Mouse (Mus musculus): ENCODE results near the gene Bag2.

Gene Bag2

GRCm38 (mm10) chr1:33757491-33758041 lies at the start of gene Bag2:
Gene Bag2, minus strand, starts transcription at chr1:33757795.
- no peak for DNase-seq (ENCODE audit: low read depth)

- no peak for DNase-seq (ENCODE audit: low read depth)
Measured at GRCm38 (mm10) chr1:33803323-33803722, 45.7 kb upstream of the Bag2 start.

DNA sequence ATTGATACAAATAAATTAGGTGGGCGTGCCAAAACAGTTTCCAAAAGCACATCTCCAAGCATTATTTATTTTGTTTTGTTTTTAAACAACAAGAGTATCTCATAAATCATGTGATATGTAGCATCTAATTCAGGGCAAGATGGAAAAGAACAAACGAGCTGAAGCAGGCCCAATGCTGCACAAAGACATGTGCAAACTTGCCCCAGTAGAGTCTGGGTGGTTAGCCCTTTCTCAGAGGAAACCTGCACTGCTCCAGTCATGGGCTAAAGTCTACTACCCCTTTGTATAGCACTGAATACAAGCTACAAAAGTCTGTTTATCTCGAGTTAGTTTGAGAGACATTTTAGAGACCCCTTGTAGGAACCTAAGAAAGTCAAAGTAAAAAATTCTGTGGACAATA lies 42.0 kb upstream of the Bag2 start:
- no peak for DNase-seq (ENCODE audit: low read depth)

- no peak for DNase-seq (ENCODE audit: low read depth)
Measured at GRCm38 (mm10) chr1:33788493-33788892, 30.9 kb upstream of the Bag2 start.

GRCm38 (mm10) chr1:33788072-33788471 lies 30.5 kb upstream of the Bag2 start:
- no peak for DNase-seq (ENCODE audit: low read depth)

DNA sequence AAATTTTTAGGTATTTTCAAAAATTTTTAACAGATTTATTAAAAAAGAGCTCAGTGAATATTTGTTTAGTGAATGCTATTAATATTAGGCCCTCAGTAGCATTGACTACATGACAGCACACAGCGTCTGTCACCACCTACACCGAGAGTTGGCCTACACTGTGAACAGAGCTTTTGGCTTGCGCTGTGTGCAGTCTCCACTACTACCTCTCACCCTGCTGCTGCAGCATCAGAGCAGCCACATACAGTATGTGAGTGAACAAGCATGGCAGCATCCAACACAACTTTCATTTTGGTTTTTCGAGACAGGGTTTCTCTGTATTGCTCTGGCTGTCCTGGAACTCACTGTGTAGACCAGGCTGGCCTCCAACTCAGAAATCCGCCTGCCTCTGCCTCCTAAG lies 27.0 kb upstream of the Bag2 start:
- DNase-seq (ENCODE audit: low read depth): no peak

GRCm38 (mm10) chr1:33776175-33776611 lies 18.6 kb upstream of the Bag2 start:
- DNase-seq (ENCODE audit: low read depth): no peak

GRCm38 (mm10) chr1:33772106-33772505 lies 14.5 kb upstream of the Bag2 start:
- DNase-seq (ENCODE audit: low read depth): no peak

DNA sequence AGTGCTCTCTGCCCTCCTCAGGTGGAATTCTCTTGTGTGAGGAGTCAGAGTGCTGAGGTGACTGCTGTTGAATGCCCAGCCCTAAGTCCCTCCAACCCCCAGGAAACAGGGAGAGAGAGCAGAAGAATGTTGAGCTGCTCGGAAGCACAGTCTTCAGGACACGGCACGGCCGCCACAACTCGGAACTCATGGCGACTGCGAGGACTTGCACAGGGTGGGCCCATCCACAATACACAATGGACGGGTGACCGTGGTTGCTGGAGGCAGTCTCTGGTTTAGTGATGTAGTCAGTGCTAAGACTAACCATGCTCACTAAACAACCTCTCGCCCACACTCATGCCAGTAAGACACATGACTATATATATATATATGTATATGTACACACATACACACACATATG lies 14.0 kb upstream of the Bag2 start:
- no peak for DNase-seq (ENCODE audit: low read depth)

- no peak for DNase-seq (ENCODE audit: low read depth)
Measured at GRCm38 (mm10) chr1:33768827-33769226, 11.2 kb upstream of the Bag2 start.

DNA sequence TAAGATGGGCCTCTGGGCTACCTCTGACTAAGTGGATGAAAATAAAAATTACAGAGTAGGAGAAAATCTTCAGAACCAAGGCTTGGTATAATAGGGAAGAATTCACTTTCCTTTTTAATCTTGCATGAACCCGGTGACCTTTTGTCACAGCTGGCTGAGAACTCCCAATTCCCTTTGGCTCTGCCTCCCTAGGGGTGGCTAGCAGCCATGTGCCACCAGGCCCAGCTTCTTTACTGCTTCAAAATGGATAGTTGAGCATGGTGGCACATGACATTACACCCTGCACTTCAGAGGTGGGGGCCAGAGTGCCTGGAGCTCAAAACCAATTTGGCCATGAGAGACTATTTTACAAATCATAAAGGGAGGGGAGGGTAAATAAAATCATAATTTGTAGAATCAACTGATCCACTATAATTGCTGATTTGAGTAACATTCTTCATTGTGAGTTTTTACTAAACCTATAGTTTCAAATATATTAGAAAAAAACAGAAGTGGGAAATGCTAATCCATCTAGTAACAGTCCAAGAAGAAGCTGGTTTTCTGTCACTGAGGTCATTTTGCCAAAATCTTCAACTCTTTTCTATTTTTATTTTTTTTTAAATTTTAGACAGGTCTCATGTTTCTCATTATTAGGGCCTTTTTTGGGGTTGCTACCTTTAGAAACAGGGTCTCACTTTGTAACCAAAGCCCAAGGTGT lies 10.6 kb upstream of the Bag2 start:
- no peak for DNase-seq (ENCODE audit: low read depth)

GRCm38 (mm10) chr1:33766520-33767508 lies 9.2 kb upstream of the Bag2 start:
- DNase-seq (ENCODE audit: low read depth): no peak

GRCm38 (mm10) chr1:33765468-33766080 lies 8.0 kb upstream of the Bag2 start:
- DNase-seq (ENCODE audit: low read depth): no peak

DNA sequence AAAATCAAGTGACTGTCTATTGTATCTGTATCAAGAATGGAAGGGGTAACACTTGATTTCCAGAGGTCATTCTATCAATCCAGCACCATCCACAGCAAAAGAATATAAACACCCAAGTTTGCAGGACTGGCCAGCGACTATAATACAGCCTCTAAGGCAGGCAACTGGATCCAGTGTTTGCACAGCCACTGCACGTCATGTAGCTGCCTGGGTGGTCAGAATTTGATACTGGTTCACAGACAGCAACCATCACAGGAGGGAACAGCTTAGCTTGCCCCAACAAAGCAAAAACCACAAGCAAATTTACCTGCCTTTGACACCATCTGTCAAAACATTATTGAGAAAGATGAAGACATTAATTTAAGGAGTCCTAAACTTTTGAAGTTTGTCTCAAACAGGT lies 6.2 kb upstream of the Bag2 start:
- no peak for DNase-seq (ENCODE audit: low read depth)

DNA sequence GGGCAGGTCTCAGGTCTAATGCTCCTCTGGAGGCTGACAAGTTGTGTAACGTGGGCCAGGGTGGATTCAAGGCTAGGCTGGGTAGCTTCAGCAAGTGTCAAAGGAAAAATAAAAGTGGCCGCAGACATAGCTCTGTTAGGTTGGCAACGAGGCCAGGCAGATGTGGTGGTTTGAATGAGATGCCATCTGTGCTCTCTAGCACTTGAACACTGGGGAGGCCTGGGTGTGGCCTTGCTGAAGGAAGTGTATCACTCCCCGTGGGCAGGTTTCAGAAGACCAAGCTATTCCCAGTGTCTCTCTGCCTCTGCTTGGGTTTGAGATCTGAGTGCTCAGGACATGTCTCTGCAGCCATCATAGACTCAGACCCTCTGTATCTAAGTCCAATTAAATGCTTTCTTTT lies 893 bp upstream of the Bag2 start:
- DNase-seq (ENCODE audit: low read depth): no peak

GRCm38 (mm10) chr1:33757033-33757413 lies 572 bp downstream of the Bag2 start:
- DNase-seq (ENCODE audit: low read depth): no peak

DNA sequence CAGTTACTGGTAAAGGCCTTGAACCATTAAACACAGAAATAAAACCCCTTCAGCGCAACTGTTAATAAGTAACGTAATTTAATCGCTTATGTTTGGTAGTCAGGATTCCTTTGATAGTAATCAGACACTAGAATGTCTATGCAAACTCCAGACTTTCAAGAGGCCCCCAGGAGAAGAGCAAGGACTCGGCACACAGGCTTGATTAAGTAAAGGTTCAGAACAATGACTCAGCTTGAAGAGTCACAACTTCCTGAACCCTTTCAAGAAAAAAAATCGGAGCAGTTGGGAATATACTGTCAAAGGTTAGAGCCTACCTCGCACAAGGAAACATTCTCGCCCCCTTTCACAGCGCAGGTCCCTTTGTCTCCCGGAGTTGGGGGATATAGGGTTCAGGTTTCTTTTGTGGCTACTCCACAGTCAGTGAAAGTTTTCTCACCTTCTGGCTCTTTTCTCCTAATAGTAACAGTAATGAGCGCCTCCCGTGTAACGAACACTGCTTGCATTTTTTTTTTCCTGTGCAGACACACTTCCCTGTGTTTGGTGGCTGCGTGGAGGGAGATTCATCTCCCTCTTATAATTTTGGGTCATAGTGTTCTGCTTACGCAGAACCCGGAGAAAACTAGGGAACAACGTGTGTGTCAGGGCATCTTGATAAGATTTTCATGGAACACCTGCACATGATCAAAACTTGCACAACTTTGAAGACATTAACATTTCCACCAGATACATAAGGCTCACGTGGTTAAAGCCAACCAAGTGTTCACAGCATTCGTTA lies 1.1 kb downstream of the Bag2 start:
- no peak for DNase-seq (ENCODE audit: low read depth)

GRCm38 (mm10) chr1:33755799-33756198 lies 1.8 kb downstream of the Bag2 start:
- no peak for DNase-seq (ENCODE audit: low read depth)

GRCm38 (mm10) chr1:33754965-33755735 lies 2.4 kb downstream of the Bag2 start:
- no peak for DNase-seq (ENCODE audit: low read depth)

DNA sequence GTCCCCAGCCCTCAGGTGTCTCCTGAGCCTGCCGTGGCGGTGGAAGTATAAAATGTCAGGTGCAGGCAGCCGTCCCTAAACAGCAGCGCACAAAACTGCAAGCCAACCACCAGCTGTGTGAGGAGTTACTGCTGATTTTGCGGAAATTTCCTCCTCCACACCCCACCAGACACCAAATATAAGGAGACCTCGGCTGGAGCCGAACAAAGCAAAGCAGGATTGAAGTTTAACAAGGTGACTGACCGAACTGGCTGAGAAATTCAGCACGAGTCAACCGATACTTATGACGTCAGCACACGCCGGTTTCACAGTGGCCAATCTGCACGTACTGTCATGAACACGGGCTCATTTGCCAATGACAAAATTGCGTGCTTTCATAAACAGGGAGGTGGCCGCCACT lies 3.5 kb downstream of the Bag2 start:
- no peak for DNase-seq (ENCODE audit: low read depth)

DNA sequence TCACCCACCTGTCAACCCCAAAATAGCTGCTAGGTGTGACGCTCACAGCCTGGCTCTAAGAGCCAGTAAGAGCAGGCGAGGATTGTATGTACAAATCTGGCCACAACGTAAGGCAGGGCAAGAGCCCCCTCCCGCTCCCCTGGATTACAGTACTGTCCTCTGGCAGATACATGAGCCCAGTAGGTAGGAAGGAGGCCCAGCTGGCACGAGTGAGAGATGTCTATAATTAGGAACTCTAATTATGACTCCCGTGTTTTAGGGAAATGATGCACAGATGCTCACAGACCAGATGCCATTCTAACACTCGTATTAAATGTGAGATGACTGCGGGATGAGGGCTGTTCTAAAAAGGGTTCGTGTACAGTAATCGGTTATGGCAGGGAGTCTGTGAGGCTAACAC lies 6.3 kb downstream of the Bag2 start:
- no peak for DNase-seq (ENCODE audit: low read depth)

Measured in c-Kit-positive CD71-negative TER-119-negative erythroid progenitor cells, embryonic 14.5 days (primary cell).